Mouse (Mus musculus) heart, embryonic 13.5 days (tissue): ENCODE results near the gene Fndc1. TPM values are rescaled to one million over a fixed set of nuclear protein-coding genes. Genes with fewer than 3 reads are reported as not detected.

ENCODE experiments used
- ATAC-seq: fragments of 200-750 bp; cut with Nextera tagmentation; 2 replicates; pipeline ENCODE4 v1.8.0; 2017; ENCODE audit warnings: moderate TSS enrichment; ENCODE audit not compliant: insufficient number of reproducible peaks, low FRiP score, low TSS enrichment; ENCODE audit errors: extremely low read depth
- H3K27ac ChIP-seq: fragments of 300-500 bp; sonication (generic); replicated peaks from 2 replicates; pipeline ENCODE4 v1.5.1; 2015; ENCODE audit warnings: moderate library complexity, mild to moderate bottlenecking, inconsistent platforms
- H3K27me3 ChIP-seq: fragments of 300-500 bp; sonication (generic); replicated peaks from 2 replicates; pipeline ENCODE4 v1.6.1; 2015; ENCODE audit warnings: mild to moderate bottlenecking, inconsistent platforms
- H3K36me3 ChIP-seq: fragments of 300-500 bp; sonication (generic); 2 replicates; pipeline ENCODE4 v1.6.1; 2015; ENCODE audit warnings: mild to moderate bottlenecking, inconsistent platforms
- H3K4me1 ChIP-seq: fragments of 300-500 bp; sonication (generic); 2 replicates; pipeline ENCODE4 v1.6.1; 2015; ENCODE audit warnings: inconsistent platforms
- H3K4me2 ChIP-seq: fragments of 300-500 bp; sonication (generic); 2 replicates; pipeline ENCODE4 v1.6.1; 2015; ENCODE audit warnings: inconsistent platforms, mild to moderate bottlenecking, moderate library complexity
- H3K4me3 ChIP-seq: fragments of 300-500 bp; sonication (generic); 2 replicates; pipeline ENCODE4 v1.5.1; 2015; ENCODE audit warnings: moderate library complexity, mild to moderate bottlenecking, inconsistent platforms
- H3K9ac ChIP-seq: fragments of 300-500 bp; sonication (generic); 2 replicates; pipeline ENCODE4 v1.6.1; 2015; ENCODE audit warnings: inconsistent platforms, mild to moderate bottlenecking, moderate library complexity
- H3K9me3 ChIP-seq: fragments of 300-500 bp; sonication (generic); 2 replicates; pipeline ENCODE4 v1.6.1; 2016; ENCODE audit warnings: inconsistent platforms
- WGBS: fragments of 180-500 bp; shearing (Covaris S2); methylation state at CpG from one replicate; pipeline ENCODE4 v1.1.7; 2015; ENCODE audit warnings: mixed read lengths; 5-methylcytosine and 5-hydroxymethylcytosine counted together
- polyA plus RNA-seq: library from polyadenylated mRNA; unstranded; fragments of >200 nt; fragmentation: Nextera tagmentation; extraction: Ambion mirVana; gene quantifications from 2 replicates; pipeline ENCODE4 v1.2.1, GENCODE M21; 2015

Gene Fndc1
- polyA plus RNA-seq, 1 experiment from 2014 or later, result 10.8 TPM

DNA sequence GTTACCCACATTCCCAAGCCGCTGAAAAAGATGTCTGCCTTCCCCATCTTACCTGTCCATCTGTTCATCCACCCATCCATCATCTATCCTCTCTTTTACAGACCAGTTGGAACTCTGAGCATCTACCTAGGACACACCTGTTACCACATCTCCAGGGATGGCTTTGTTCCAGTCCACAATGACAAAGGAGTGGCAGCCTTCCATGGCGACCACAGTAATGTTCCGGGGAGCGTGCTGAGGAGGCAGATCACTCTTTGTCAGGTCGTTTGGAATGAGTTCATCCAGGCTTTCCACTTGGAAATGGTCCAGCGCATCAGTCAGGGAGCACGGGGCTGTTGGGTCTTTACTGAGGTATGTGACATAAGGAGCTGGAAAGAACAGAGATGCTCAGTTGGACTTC is 73.7 kb downstream of the Fndc1 start:
- Histone ChIP-seq H3K27me3 (no peaks in the 10 kb centered on the region), H3K4me2 (no peak overlapping the region), H3K9ac (no peak overlapping the region), H3K36me3 (no peaks in the 10 kb centered on the region), H3K27ac (no peak overlapping the region), H3K4me1 (no peaks in the 10 kb centered on the region), H3K9me3 (no peaks in the 10 kb centered on the region), H3K4me3 (no peak overlapping the region)
- 72% methylated on average over 7 of the region's 7 CpGs for WGBS
- no peak for ATAC-seq

DNA sequence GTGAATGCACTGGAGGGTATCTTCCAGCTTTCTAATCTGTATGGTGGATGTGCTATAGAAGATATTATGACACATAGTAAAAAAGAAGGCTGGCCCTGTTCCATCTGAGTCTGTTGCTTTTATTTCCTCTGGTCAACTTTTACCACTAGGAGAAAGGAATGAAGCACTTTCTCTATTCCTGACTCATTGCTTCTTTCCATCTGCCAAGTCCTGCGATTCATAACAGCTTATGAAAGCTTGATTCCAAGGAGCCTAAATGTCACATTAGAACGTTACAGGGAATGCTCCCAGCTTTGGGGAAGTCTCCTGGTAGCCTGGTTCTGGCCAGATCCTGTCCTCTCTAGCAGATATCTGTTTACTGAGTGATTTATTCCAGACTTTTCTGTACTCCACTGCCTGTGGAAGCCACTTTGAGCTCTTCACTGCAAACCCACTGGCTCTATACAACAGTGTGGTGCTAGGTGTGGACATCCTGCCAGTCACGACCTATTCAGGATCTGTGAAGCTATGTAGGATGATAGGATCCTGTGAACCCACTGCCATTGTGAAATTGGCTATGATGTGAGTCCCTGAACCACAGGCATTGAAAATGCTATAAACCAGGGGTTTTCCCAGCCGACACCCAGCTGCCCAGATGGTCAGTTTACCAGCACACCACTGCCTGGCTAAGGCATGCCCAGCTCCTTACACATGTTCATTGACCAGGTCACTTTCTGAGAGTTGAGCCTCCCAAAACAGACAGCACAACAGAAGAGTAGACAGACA is 77.9 kb downstream of the Fndc1 start:
- 66% methylated on average over 4 of the region's 4 CpGs for WGBS
- no peaks in the 10 kb centered on the region for H3K9me3 ChIP-seq
- H3K4me2 ChIP-seq, result no peak overlapping the region
- H3K27ac ChIP-seq, result no peak overlapping the region
- no peaks in the 10 kb centered on the region for H3K27me3 ChIP-seq
- H3K36me3 ChIP-seq, result no peaks in the 10 kb centered on the region
- H3K4me1 ChIP-seq, result no peaks in the 10 kb centered on the region
- ATAC-seq, result no peak
- H3K9ac ChIP-seq, result no peak overlapping the region
- H3K4me3 ChIP-seq, result no peak overlapping the region

DNA sequence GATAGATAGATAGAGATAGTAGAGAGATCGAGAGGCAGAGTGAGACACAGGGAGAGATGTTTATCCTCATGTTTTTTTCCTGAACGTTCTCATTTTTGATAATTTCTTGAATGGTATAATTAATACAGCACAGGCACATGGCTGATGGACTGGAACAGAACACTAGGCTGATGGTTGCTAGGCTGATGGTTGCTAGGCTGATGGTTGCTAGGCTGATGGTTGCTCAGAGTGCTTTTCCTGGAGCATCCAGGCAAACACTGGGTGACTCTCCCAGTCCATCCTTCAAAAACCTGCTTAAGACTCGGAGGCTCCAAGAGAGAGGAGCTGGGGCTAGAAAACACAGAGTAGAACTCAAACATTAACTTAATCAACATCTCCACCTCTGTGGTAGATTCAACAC is 80.3 kb downstream of the Fndc1 start:
- WGBS, result 86% methylated on average over 3 of the region's 3 CpGs
- Histone ChIP-seq H3K27me3 (no peaks in the 10 kb centered on the region), H3K4me1 (no peaks in the 10 kb centered on the region), H3K4me2 (no peak overlapping the region), H3K9me3 (no peaks in the 10 kb centered on the region), H3K27ac (no peak overlapping the region), H3K9ac (no peak overlapping the region), H3K36me3 (no peaks in the 10 kb centered on the region), H3K4me3 (no peak overlapping the region)
- ATAC-seq, result no peak

DNA sequence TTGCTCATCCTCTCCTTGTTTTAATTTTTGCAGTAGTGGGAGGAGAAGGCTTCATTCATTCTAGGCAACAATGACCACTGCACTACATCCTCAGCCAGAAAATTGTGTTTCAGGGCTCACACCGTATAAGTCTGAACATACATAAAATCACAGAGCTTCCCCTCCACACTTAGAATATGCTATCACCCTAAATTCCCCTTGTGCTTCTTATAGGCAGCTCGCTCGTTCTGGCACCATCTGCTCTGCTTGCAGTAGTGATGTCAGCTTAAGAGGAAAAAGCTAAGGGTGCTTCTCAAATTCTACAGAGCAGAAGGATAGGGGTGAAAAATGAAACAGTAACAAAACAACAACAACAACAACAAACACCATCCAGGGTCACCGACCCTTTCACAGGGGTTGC is 82.1 kb downstream of the Fndc1 start:
- Histone ChIP-seq H3K4me3 (no peak overlapping the region), H3K27me3 (no peaks in the 10 kb centered on the region), H3K27ac (no peak overlapping the region), H3K9ac (no peak overlapping the region), H3K36me3 (no peaks in the 10 kb centered on the region), H3K4me2 (no peak overlapping the region), H3K9me3 (no peaks in the 10 kb centered on the region), H3K4me1 (no peaks in the 10 kb centered on the region)
- WGBS, result 72% methylated on average over 4 of the region's 4 CpGs
- no peak for ATAC-seq

DNA sequence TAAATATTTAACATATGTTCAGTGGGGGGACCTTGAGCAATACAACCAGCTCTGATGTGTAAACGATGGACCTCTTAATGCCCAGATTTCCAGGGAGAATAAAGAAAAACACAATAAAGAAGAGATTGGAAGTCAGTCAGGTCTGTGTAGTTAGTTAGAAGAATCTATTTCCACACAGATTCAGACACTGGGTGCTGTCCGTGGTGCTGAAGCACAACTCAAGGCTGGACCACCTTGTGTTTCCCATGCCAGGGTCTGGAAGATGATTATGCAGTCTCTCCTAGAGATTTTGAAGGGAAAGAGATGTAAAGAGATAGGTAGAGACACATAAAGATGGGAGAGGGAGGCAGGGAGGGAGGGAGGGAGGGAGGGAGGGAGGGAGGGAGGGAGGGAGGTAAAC is 86.1 kb downstream of the Fndc1 start:
- Histone ChIP-seq H3K4me1 (no peaks in the 10 kb centered on the region), H3K4me3 (no peak overlapping the region), H3K9me3 (no peaks in the 10 kb centered on the region), H3K36me3 (no peaks in the 10 kb centered on the region), H3K27me3 (no peaks in the 10 kb centered on the region), H3K4me2 (no peak overlapping the region), H3K27ac (no peak overlapping the region), H3K9ac (no peak overlapping the region)
- ATAC-seq, result no peak
- WGBS, result 16% methylated on average over 2 of the region's 2 CpGs

DNA sequence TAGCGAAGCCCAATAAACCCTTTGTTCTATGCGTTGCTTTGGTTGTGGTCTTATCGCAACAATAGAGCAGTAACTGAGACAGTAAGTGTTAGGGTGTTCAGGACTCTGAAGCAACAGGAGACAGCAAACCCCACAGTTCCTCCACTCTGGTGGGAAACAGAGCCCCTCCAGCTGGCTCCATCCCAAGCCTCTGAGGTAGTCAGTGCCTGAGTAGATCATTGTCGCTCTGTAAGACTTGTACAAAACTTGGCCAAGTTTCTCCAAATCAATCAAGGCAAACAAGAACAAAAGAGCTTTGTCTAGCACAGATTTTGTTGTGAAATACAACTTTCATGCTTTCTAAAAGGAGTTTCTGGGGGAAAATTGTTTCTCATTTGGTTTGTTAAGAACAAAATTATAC is 104.1 kb downstream of the Fndc1 start:
- Histone ChIP-seq H3K36me3 (no peaks in the 10 kb centered on the region), H3K4me3 (no peak overlapping the region), H3K9ac (no peak overlapping the region), H3K9me3 (no peaks in the 10 kb centered on the region), H3K4me1 (no peaks in the 10 kb centered on the region), H3K27me3 (no peaks in the 10 kb centered on the region), H3K4me2 (no peak overlapping the region), H3K27ac (no peak overlapping the region)
- ATAC-seq, result no peak
- 81% methylated on average over 4 of the region's 4 CpGs for WGBS

DNA sequence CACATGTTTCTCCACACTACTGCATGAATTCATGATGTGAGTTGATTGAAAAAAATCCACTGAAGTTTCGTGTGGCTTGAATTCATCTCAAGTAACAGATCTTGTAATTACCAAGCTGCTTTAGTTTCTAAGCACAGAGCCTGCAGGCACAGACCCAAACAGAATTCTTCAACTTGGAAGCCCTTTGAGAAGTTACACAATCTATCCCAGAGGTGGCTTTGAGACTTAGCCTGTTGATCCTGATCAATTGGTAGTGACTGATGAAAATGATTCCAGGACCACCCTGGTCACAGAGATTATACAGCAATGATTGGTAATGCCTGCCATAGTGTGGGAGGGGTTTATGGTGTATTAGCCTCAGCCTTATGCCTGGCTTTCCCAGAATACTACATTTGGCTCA is 108.2 kb downstream of the Fndc1 start:
- WGBS, result 49% methylated on average over 1 of the region's 1 CpGs
- H3K4me2 ChIP-seq, result no peak overlapping the region
- H3K4me1 ChIP-seq, result 0 out of 2 replicates have a peak, but pooled peaks cover 5% of the 10 kb centered on the region
- no peak overlapping the region for H3K4me3 ChIP-seq
- H3K9ac ChIP-seq, result no peak overlapping the region
- H3K36me3 ChIP-seq, result no peaks in the 10 kb centered on the region
- no peak overlapping the region for H3K27ac ChIP-seq
- H3K9me3 ChIP-seq, result no peaks in the 10 kb centered on the region
- no peak for ATAC-seq
- H3K27me3 ChIP-seq, result peaks cover 3% of the 10 kb centered on the region; the same call in 1 of the 2 replicates

DNA sequence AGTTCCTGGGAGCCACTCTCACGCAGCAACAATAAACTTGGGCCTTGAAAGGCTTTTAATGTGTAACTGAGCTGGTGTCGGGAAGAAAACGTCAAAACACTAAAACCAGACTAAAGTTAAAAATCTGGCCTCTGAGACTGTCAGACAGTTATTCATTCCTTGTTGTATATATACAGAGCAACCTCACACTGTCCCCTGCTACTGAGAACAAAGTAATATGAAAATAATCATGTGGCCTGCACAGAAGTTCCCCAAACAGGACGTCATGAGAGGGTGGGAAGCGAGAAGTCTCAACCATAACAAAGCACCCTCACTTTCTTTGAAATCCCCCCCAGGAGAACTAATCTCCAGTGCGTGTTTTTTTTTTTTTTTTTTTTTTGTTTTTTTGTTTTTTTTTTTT is 109.2 kb downstream of the Fndc1 start:
- 65% methylated on average over 6 of the region's 6 CpGs for WGBS
- Histone ChIP-seq H3K9ac (no peak overlapping the region), H3K27me3 (peaks cover 3% of the 10 kb centered on the region; the same call in 1 of the 2 replicates), H3K27ac (no peak overlapping the region), H3K4me2 (no peak overlapping the region), H3K4me1 (0 out of 2 replicates have a peak, but pooled peaks cover 5% of the 10 kb centered on the region), H3K9me3 (no peaks in the 10 kb centered on the region), H3K36me3 (no peaks in the 10 kb centered on the region), H3K4me3 (no peak overlapping the region)
- no peak for ATAC-seq

DNA sequence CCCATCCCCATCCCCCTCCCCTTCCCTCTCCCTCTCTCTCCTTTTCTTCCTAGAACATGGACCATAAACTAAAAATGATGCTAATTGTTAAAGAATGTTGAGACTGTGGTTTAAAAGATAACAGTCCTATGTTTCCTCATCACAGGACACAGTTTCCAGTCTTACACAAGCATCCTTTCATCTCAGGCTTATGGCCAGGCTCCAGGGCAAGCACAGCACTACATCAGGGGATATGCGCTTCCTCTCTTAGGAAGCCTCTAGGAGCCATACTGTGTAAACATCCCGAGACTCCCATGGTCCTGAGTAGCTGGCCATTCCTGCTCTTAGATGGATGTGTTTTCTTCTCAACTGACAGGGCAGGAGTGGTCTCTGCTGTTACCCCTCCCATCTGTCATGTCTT is 114.1 kb downstream of the Fndc1 start:
- no peak for ATAC-seq
- Histone ChIP-seq H3K27me3 (peaks cover 7% of the 10 kb centered on the region), H3K27ac (no peak overlapping the region), H3K36me3 (no peaks in the 10 kb centered on the region), H3K9me3 (no peaks in the 10 kb centered on the region), H3K9ac (no peak overlapping the region), H3K4me3 (no peak overlapping the region), H3K4me1 (0 out of 2 replicates have a peak, but pooled peaks cover 5% of the 10 kb centered on the region), H3K4me2 (no peak overlapping the region)
- WGBS, result 47% methylated on average over 2 of the region's 2 CpGs

DNA sequence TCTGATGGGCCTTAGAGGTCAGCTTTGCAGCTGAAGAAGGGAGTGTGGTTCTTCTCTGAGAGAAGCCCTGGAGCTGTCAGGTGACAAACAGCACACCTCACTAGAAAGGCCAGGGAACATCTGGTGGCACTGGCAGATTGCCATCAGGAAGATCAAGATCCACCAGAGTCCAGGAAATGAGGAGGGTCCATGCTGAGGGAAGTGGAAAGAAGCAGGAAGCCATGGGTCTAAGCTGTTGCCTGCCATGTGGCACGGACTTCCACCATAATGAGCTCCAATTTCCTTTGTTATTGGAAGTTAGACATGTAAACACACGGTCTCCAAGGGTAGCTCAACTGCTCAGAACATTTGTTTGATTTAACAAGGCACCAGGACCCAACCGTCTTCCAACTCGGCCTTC is 120.0 kb downstream of the Fndc1 start:
- no peak overlapping the region for H3K4me2 ChIP-seq
- H3K4me3 ChIP-seq, result no peak overlapping the region
- H3K36me3 ChIP-seq, result no peaks in the 10 kb centered on the region
- 61% methylated on average over 4 of the region's 4 CpGs for WGBS
- peaks cover 3% of the 10 kb centered on the region; the same call in 1 of the 2 replicates for H3K27me3 ChIP-seq
- H3K4me1 ChIP-seq, result no peaks in the 10 kb centered on the region
- peaks cover 4% of the 10 kb centered on the region; the same call in 1 of the 2 replicates for H3K9me3 ChIP-seq
- no peak overlapping the region for H3K27ac ChIP-seq
- ATAC-seq, result no peak
- no peak overlapping the region for H3K9ac ChIP-seq

DNA sequence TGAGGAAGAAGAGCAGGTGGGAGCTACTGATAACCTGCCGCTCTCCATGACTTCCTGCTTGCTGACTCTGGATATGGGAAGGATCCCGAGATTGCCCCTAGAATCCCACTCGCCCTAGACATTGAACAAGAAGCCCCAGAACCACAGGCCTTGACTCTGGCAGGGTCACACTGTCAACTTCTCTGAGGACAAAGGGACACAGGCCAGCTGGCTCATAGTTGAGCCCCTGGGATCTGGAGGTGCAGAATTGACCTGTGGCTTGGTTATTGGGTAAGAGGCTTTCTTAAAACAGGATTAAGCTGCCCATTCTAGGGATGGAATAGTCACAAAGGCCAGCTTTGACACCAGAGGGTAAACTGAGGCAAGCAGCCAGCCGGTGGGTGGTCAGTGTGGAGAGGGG is 136.8 kb downstream of the Fndc1 start:
- Histone ChIP-seq H3K9ac (no peak overlapping the region), H3K9me3 (no peaks in the 10 kb centered on the region), H3K4me3 (no peak overlapping the region), H3K27me3 (no peaks in the 10 kb centered on the region), H3K36me3 (no peaks in the 10 kb centered on the region), H3K27ac (no peak overlapping the region), H3K4me2 (no peak overlapping the region), H3K4me1 (no peaks in the 10 kb centered on the region)
- no peak for ATAC-seq
- WGBS, result 69% methylated on average over 4 of the region's 4 CpGs
